Mouse (Mus musculus) c-Kit-positive CD71-positive TER-119-negative erythroid progenitor cells, embryonic 14.5 days (primary cell): ENCODE measurements around the gene Gckr.

Experiments used
- DNase-seq: peaks from one replicate; pipeline ENCODE4 v3.0.0-alpha.2; 2013; ENCODE audit warnings: low read depth

Gene Gckr

DNA sequence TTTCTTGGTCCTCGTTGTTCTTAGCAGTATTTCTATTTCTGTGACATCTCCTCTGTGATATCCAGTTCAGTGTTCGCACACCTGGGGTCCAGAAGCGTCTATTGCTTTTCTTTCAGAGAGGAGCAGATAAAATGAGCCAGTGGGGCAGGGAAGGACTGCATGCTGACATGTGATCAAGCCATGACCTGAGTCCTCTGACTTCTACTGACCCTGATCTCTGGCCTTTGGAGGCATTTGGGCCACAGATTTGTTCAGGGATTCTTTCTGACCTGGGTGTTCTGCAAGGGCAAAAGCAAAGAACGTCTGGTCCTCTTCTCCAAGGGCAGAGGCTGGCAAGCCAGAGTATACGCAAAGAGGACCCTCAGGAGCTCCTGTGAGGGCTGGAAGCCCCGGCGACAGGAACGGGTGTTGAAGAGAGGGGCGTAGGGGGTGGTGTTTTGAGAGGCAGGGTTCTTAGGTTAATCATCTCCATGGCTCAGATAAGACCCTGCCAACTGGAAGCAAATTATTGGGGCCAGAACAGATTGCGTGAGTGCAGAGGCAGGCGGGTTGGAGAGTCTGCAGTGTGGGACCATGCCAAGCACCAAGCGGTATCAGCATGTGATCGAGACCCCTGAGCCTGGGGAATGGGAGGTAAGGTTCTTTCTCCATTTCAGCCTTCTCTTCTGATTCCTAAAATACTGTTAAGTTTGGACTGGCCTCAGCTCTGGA, at the start of gene Gckr:
TSS of gene Gckr (plus strand) at position 397 of the 711 bp plus-strand sequence.
- no peak for DNase-seq

DNA sequence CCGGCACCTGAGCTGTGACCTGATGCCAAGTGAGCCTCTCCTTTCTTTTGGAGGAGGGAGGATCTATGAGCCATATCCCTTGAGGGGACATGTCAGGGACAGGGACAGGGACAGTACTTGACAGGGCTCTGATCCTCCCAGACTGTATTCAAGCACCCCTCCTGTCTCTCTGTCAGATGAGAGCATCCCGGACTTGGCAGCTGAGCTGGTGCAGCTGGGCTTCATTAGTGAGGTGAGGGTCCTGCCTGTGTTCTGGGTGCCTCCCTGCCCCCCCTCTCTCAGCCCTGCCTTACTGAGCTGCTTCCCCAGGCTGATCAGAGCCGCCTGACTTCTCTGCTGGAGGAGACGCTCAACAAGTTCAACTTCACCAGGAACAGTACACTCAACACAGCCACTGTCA, 46.5 kb upstream of the Gckr start:
- DNase-seq: no peak

DNA sequence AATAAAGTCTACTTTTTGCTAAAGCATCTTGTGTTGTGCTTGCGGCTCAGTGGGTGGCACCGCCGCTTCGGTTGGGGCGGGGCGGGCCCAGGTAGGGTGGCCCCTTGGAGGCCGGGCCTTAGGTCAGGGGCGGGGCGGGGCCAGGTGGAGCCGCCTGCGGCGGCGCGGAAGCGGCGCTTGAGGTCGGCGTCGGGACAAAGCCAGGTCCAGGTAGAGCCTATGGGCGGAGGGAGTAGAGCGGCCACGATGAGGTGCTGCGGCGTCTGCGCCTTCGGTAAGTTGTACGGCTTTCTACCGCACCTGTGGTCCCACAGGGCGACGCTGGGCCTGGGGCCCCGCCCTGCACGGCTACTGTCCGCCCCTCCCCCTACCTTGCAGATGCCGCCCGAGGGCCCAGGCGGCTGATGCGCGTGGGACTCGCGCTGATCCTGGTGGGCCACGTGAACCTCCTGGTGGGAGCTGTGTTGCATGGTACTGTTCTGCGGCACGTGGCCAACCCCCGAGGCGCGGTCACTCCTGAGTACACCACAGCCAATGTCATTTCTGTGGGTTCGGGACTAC, 45.6 kb upstream of the Gckr start, which contains the start of gene Krtcap3:
TSS of gene Krtcap3 (plus strand) at position 151 of the 561 bp plus-strand sequence.
- no peak for DNase-seq

DNA sequence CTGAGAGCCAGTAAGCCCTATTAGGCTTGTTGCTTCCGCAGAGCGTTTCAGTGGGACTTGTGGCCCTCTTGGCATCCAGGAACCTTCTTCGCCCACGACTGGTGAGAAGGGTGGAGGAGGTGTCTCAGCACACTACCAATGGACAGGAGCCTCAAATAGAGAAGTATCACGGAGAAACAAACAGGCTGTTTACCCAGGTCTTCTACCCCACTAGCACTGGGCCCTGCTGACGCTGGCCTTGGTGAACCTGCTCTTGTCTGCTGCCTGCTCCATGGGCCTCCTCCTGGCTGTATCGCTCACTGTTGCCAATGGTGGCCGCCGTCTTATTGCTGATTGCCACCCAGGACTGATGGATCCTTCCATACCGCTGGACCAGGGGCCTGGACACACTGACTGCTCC, 45.1 kb upstream of the Gckr start:
- DNase-seq: no peak

DNA sequence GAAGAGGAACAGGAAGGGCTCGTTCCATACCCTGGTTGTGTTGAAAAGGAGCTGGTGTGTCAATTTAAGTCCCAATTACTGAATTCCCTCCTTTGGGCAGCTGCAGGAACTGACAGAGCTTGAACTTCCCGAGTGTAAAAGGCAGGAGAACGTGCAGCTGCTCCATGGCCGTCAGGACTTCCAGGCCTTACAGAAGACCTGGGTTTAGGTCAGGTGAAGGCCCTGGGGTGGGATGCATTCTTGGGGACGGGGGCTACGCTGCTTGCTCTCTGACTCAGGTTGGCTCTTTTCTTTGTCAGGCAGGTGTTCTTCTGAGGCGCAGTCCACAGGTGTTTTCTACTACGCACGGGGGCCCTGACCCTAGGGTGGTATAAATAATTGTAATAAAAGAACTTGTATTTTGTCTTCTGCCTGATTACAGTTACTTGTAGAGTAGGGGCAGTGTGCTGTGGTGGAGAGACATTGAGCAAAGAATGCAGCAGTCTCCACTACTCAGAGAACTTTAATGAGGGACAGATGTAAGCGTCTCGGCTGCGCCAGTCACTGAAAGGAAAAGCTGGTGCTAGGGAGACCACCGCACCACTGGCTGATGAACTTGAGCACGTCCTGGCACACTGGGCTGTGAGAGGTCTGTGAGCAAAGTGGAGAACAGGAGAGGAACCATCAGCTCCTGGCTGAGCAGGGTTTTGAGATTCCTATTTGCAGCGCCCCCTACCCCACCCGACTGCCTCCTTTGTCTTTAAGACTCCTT, 44.3 kb upstream of the Gckr start:
- DNase-seq: no peak

DNA sequence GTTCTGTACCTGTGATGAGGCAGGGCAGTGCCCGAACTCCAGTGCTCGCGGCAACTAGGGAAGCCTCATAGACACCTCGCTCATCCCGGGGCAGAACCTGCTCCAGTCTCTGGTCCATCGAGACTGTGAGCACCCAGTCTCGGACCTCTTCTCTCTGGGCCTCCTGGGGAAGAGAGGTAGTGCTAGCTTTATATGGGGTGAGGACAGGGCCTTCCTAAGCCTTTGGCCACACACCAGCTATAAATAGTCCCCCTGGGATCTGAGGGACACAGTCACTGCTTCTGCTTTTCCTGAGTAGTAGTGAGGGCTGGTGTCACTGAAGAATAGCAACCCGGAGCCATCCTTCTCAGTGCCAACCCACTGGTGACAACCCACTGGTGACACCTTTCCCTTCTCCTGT, 43.4 kb upstream of the Gckr start:
- DNase-seq: no peak

DNA sequence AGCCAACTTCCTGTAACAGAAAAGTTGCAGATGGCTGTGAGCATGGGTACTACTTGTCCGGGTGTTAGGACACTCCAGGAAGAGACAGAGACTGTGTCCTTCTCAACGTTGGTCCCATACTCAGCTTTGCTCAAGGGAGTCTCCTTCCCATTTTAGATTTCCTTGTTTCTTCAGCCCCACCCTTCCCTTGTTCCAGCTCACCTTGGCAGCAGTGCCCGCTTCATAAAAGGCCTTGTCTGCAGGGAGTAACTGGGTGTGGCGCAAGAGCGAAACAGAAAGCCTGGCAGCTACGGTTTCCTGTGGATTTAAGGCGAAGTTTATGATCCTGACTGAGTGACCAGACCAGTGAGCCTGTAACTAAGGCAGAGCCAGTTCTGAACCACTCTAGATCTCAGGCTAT, 42.8 kb upstream of the Gckr start:
- no peak for DNase-seq

DNA sequence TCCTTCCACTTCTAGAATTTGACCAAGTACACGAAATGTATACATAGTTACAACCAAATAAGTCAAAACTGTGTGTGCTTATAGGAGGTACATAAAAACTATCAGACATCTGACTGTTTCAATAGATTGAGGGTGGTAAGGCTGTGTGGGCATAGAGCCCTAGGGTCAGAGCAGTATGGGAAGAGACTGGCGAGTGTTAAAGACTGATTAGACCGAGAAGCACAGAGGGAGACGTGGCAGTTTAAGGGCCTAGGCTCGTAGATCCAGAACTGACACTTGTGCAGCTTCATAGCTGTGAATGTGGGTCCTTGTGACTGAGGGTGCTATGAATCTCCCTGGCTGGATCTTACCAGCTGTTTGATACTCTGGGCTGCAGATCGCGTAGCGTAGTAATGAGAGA, 42.3 kb upstream of the Gckr start:
- DNase-seq: no peak

DNA sequence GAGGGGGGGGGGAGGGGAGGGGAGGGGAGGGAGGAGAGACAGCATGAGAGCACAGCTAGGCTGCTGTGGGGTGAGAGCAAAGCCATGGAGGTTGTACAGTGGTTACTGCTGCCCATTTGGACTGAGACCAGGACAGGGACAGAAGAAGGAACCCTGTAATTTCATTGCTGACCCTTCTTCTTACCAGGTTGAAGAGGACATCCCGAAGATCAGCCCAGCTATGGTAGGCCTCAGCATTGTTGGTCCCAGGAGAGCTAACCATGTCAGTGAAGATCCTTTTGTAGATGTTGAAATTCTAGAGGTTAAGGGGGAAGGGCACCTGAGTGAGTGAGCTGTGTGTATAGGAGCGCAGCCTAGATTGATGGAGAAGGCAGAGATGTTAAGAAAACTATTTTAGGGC, 41.9 kb upstream of the Gckr start:
- no peak for DNase-seq

DNA sequence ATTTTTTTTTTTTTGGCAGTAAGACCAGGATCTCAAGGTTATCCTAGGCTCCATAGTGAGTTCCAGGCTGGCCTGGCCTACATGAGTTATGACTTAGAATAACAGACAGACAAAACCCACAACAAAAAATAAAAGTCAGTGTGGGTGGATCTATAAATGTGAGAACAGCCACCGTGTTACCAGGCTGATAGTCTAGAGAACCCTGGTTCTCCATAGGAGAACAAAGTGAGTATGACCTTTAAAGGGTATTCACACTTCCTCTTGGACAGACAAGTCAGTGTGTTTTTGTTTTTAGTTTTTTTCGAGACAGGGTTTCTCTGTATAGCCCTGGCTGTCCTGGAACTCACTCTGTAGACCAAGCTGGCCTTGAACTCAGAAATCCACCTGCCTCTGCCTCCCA, 41.3 kb upstream of the Gckr start:
- DNase-seq: no peak

DNA sequence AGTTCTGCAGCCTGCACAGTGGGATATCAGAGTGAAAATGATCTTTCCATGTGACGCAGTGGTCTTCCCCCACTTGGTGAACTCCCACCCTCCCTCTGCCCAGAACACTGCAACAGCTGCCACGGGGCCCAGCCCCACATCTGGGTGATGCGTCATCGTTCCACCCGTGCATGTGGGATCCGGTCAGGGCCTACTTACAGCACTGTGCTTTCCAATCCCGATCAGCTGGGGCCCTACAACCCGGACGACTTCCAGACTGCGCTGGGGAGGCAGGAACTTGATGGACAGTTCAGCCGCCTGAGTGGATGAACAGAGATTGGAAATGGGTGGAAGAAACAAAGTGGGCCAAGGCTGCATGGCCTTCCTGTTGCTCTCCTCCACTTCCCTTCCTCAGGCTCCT, 39.6 kb upstream of the Gckr start:
- DNase-seq: no peak

DNA sequence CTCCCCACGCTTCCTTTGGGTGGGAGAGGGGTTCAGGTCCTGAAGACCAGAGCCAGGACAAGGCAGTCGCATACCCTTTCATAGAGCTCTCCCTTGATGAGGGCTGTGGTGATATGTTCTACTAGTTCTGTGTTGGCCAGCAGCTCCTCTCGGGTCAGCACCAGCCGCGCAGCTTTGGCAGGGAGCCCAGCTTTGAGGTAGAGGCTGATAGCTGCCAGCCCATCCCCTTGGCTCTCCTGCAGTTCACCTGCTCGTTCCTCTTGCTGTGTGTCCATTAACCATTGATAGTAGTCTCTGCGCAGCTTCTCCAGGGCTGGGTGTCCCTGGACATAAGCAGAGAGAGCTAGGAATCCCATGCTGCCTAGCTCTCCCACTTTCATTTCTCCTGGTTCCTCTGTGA, 31.1 kb upstream of the Gckr start:
- DNase-seq: no peak

DNA sequence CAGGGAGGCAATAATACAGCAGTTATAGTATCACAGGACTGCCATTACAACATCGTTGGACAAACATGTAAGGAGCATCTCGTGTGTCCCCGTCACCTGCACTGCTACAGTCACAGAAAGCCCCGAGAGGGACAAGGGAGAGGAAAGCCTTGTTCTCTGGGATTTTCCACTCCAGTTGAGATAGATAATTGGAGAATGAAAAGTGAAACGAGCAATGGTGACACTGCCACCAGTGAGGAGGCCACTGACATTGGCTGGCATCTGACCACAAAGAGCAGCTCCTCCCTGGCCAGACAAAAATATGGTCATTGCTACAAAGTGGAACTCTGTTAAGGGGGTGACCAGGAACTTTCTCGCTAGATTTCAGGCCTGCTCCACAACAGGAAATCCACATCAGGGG, 29.6 kb upstream of the Gckr start:
- no peak for DNase-seq

DNA sequence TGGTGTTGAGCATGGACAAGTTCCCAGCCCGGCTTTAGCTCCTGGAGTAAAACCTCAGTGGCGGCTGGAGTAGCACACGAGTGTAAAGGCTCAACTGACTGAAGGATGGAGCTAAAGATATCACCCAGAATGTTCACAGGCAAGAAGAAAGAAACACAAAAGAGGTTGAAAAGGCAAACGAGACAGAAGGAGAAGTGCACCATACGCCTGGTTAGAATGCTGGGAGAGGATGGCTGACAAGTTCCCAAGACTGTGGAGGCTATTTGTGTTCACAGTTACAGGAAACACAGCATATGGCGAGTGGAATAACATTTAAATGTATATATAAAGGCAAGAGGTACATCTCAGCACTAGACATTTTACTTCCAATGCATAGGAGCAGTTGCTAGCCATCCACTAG, 24.2 kb upstream of the Gckr start:
- DNase-seq: no peak

DNA sequence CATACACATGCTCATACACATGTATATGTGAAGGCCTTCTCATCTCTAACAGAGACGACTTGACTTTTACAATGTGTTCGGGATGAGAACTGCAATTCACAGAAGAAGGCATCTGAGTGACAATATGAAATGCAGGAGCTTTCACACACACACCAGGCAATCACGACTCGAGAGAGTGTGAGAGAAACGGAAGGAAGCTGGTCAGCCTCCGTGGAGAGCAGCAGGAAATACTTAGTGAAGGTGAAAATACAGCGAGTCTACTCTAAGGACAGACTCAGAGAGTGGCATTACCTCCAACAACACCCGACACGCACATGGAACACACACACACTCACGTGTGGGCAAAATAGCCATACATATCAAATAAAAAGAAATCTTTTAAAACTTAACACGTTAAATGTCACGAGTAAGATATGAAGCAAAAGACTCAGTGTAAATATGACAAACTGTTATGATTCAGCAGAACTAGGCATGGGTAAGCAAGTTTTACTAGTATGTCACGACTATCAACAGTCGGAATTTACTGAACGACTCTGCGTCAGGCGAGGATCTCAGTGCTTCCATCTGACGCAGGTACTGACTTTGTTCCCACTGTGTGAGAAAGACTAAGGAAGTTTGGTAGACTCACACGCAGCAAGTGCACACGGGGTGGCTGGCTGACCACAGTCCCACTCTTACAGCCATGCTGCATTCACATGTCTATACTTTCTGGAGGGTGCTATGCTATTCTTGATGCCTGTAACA, 17.8 kb upstream of the Gckr start:
- no peak for DNase-seq

DNA sequence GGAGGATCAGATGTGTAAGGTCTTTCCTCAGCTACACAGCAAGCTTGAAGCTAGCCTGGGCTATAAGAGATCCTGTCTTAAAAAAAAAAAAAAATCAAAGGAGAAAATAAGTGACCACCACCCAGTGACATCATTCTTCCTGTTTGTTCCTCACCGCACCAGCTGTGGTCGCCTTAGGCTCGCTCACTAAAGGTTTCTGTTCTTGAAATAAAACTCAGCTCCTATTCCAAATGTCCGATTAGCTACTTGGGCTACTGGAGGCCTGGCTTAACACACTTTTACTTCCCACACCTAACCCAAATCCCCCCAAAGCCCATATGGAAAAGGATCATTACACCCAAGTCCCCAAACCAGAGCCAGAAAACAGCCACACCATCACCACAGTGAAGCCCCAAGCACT, 9.0 kb upstream of the Gckr start:
- no peak for DNase-seq

DNA sequence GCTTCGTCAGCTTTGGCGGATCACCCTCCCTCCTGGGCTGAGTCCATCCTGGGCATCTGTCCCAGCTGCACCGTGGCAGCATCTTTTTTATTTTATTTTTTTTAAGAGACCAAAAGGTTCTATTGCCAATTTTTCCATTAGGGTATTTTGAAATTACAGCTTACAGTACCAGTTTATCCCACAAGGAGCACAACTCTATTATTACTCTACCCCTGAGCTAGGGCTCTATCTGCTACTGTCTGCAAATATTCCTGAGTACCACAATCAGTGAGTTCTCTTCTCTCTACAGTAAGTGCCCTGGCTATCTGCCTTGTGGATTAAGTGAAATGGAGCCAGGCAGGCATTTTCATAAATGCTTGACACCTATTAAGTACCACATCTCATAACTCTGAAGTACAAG, 8.6 kb upstream of the Gckr start:
- no peak for DNase-seq

DNA sequence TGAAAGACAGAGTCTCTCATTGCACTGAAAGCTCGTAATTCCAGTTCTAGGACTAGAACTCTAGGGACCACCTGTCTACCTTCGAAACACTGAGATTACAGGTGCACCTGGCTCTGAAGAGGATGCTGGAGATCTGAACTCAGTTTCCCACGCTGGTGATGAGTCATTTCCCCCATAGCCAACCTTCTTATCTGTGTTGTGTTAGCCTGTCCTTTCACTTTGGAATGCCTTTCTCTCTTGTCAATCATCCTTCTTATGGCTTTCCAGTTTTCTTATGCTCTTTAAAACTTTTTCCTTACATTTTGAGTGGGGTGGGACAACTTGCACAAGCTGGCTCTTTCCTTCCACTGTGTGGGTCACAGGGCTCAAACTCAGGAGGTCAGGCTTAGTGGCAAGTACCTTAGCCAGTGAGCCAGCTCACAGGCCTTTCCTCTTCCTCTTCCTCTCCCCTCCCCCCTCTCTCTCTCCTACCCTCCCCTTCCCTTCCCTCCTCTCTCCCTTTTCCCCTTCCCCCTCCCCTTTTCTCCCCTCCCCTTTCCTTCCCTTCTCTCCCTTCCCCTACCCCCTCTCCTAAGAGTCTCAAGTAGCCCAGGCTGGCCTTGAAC, 7.5 kb upstream of the Gckr start:
- DNase-seq: no peak

DNA sequence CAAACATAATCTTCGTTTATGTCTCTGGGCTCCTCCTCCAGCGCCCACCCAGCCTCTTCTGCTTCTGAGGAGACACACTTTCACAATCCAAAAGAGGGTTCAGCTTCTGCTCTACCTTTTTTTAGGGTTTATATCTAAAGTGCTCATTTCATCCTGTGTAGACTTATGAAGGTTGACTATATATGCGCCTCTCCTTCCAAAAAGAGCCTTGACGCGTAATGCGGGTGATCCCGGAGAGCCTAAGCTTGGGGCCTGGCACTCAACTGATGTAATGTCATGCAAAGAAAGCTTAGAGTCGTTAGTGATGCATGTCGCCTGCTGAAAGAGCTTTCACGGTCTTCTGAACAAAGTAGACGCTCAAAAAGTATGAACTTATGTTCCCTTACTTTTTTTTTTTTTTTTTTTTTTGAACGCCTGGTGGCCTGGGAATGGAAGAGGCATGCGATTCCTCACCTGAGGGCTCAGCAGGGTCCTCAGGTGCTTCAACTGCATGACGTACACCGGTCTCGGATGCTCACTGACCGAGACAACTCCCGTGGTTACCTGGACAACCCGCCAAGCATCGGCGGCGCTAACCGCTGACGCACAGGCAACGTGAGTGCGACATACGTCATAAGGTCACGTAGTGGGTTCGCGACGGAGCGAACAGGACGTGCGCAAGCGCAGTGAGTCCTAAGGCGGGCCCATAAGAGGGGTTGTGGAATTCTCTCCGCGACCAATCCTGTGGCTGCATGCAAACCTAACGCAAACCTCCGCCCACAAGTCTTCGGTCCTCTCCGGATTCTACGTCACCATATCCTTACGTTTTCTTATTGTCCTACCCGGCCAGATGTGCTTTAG, 6.5 kb upstream of the Gckr start, which contains the start of gene Ift172:
TSS of gene Ift172 (minus strand) at position 596 of the 840 bp plus-strand sequence.
- DNase-seq: peak; percentile 97

DNA sequence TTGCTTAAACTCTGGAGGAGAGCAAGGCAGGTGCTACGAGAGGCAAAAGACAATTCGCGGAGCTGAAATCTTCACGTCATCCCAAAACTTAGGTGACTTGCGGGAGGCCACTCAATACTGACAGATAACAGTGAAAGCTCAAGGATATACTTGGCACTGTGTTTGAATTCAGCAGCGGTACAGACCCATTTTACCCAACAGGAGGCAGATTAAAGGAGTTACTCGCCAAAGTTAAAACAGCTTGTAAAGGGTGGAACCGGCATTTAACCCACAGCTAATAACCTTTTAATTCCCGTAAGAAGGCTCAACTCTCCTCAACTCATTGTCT, 5.9 kb upstream of the Gckr start:
- no peak for DNase-seq

DNA sequence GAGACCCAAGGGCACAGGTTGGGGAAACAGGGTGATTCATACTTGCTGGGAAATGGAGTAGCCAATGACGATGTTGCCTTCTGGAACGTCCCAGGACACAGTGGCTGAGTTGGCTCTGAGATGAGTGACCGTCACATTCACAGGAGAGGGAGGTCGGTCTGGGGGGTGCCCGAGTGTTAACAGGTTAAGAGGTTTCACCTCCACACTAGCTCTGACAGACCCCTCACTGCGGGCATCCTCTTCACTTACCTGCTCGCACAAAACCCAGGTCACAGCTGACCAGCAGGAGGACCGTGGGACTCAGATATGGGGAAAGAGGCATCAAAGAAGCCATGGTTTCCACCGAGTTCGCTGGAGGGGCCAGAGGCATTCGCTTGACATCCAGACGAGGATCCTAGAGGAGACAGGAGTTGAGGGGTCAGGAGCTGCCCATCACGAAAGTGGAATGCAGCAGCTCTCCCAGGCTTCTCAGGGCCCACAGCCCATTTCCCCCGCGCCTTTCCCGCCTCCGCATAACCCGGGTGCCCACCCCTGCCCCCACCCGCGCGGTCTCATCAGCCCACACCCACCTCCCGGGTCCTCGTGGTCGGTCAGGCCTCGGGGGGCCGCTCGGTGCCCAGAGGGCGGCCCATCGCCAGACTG, 2.2 kb upstream of the Gckr start:
- no peak for DNase-seq
